Mouse (Mus musculus) olfactory bulb, adult 2 months (tissue): ENCODE results near the gene Pan3.

ENCODE experiments used
- CTCF ChIP-seq: fragments of 200-500 bp; IDR thresholded peaks from 2 replicates; pipeline ENCODE4 v1.5.1; 2012; ENCODE audit warnings: low read depth, mild to moderate bottlenecking, low read length, moderate library complexity; ENCODE audit not compliant: insufficient read depth
- POLR2A ChIP-seq: fragments of 200-500 bp; IDR thresholded peaks from 2 replicates; pipeline ENCODE4 v1.6.1; 2012; ENCODE audit warnings: mild to moderate bottlenecking, low read depth, low read length, moderate library complexity; ENCODE audit not compliant: insufficient read depth

- TF ChIP-seq CTCF (no peak), POLR2A (no peak)
Measured at GRCm38 (mm10) chr5:147539409-147539808, 109.4 kb downstream of the Pan3 start.
